Mouse (Mus musculus): Measurements from ENCODE around the gene Rbfox1.

Gene Rbfox1

DNA sequence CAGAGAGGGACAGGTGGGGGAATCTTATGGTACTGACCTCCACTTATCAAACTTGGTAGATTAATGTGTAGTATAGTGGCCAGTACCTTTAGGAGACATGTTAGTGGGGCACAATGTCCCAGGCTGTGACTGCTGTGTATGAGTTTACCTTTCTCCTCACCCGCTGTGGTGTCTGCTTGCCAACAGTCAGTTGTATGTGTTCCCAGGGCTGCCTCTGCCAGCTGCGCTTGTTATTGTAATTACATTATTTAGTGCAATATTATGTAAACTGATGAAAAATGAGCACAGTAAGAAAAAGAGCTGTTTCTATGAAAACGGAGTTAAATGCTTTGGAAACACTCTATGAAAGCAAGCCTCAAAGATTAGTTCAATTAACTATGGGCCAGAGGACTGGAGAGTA lies 928.7 kb downstream of the Rbfox1 start:
- no peak for DNase-seq (ENCODE audit: low read depth, low spot score)

- no peak for DNase-seq (ENCODE audit: low read depth, low spot score)
Observed at GRCm38 (mm10) chr16:6821741-6822140, 936.6 kb downstream of the Rbfox1 start.

GRCm38 (mm10) chr16:6829892-6830524 lies 944.9 kb downstream of the Rbfox1 start:
- no peak for DNase-seq (ENCODE audit: low read depth, low spot score)

DNA sequence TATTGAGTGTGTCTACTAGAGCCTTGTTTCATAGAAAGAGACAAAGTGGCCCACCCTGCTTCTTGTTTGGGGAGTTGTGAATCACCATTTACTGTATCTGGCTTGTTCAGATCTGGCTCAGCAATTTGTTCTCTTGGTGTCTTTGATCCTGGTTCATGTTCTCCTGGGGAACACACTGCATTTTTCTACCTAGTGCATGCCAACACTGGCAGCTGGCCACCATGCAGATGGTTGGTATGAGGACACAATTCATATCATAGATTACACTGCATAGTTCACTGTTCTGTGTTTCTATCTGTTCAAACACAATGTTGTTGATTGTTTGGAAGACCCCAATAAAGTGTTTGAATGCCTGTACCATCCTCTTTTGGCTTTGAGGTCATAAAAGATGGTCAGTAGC lies 948.3 kb downstream of the Rbfox1 start:
- DNase-seq (ENCODE audit: low read depth, low spot score), result no peak

DNA sequence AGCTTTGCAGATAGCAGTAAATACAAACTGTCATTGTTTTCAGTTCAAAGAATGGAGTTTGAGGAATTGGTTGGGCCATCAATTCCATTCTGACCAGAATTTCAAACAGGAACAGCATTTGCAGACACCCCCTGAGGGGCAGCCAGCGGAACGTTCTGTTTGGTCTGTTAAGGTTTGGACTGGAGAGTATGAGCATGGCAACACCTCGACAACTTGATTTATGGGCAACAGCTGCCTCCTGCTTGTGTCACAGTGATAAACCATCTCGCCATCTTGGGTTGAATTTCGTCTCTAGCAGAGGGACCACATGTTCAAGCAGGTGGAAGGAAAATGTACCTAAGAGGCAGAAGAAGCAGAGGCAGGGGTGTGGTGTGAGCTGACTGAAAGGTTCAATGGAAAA lies 949.9 kb downstream of the Rbfox1 start:
- DNase-seq (ENCODE audit: low read depth, low spot score), result no peak

DNA sequence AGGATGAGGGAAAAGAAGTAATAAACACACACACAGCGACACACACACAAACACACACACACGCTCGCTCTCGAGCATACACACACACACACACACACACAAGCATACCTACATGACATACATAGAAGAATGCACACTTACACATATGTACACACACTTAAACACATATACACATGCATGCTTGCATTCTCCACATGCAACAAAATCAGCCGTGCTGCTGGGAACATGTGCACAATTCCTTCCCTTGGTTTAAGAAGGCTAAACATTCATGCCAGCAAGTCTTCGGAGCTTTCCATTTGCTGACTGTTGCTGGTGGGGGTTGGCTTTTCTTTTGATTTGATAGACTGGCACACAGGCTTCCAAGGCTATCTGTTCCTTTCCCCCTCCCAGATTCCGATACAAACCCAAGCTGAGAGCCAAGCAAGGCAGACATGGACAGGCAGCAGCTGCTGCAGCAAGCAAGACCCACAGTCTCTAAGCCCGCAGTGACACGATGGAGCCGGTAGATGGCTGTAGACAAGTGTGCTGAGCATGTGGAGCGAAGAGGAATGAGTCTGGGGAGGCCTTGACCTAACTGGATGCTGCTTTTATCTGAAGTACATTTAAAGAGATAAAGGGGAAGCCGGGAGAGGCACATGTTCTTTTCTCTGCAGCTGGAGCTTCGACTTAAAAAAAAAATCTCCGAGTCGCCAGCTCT lies 954.3 kb downstream of the Rbfox1 start:
- DNase-seq (ENCODE audit: low read depth, low spot score), result peak; percentile 66

GRCm38 (mm10) chr16:6840007-6840406 lies 954.9 kb downstream of the Rbfox1 start:
- DNase-seq (ENCODE audit: low read depth, low spot score), result no peak

DNA sequence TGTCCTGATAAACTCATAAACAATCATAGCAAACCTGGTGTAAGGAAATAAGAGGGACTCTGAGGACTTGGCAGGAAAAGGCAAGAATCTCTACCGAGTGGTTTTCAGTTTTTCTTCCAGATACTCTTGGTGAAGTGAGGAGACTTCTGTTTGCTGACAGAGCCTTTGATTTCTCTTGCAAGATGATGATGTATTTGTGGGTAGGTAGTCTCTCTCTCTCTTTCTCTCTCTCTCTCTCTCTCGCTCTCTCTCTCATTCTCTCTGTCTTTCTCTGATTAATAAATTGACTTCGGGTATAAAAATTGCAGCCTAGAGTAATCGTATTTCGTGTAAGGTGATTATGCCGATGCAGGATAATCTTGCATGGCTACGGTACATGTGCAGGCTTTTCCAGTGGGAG lies 955.3 kb downstream of the Rbfox1 start:
- DNase-seq (ENCODE audit: low read depth, low spot score), result no peak

DNA sequence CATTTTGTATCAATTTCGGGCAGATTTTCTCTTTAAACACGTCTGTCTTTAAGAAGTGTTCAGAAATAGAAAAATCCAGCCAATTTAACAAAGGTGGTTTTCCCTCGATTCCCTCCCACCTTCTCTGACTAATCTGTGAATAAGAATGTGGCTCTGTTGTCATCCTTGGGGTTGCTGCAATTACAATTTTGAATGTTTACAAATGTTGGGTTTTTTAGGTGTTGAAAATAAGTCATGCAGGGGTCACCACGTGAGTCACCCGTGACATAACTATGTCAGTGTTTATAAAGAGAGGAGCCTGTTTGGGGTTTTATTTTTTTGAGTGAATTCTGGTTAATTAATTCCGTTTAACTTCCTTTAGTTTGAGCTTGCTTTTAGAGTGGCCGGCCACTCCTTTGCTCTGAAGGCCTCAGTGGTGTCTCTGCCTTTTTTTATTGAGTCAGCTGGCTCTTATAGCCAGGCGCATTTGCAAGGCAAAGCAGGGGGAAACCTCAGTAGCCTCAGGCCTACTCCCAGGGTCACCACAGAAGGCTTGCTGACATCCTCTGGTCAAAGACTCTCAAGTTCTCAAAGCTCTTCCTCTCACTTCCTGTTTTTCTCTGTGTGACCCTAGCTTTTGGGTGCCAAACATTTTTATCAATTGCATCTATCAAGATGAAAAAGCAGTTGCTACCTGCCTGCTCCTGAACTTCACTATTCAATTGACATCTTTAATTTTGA lies 957.1 kb downstream of the Rbfox1 start:
- peak; percentile 29 for DNase-seq (ENCODE audit: low read depth, low spot score)

- no peak for DNase-seq (ENCODE audit: low read depth, low spot score)
Observed at GRCm38 (mm10) chr16:6844659-6845058, 959.5 kb downstream of the Rbfox1 start.

GRCm38 (mm10) chr16:6851393-6851792 lies 966.2 kb downstream of the Rbfox1 start:
- DNase-seq (ENCODE audit: low read depth, low spot score), result no peak

GRCm38 (mm10) chr16:6853796-6854195 lies 968.6 kb downstream of the Rbfox1 start:
- DNase-seq (ENCODE audit: low read depth, low spot score), result peak; percentile 75

DNA sequence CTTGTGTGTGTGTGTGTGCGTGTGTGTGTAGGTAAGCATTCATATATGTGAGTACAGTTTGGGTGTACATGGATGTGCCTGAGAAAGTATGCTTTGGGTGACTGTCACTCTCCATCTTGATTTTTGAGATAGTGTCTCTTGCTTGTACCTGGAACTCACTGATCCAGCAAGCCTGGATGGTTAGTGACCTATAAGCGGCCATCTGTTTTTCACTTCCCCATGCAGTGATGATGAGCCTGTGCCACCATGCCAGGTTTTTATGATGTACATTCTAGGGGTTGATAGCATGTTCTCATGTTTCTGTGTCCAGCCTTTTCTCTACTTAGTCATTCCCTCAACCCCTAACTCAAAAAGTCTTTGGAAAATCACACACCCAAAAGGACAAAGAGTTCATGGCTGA lies 976.5 kb downstream of the Rbfox1 start:
- DNase-seq (ENCODE audit: low read depth, low spot score), result no peak

DNA sequence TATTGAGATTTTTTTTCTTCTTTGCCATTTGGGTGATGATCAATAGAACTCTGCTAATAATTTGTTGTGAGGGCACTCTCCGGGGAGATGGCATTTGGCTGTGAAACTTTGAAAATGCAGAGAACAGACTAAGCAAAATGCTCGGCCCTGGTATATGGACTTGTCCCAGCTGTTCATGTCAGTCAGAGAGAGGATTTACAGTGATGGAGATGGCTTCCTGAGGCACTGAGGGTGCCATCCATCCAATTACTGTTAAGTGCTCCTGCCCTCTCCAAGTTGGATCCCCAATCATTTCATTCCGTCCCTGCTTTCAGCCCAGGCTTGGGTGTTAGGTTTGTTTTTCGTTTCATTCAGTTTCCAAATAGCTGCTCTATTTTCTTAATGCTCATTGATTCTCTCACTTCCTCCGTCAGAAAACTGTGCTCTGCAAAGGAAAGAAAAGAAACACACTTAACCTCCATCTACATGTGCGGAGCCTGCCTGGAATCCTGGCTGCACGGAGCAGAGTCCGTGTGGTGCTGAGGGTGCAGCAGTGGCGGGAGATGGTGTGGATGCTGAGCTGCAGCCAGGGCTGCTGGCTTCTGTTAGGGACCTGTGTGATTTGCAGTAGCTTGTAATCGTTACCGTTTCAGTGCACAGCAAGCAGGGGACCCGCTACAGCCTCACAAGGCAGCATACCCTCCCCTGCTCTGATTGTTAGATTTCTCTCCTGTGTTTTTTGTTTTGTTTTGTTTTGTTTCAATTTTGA lies 997.7 kb downstream of the Rbfox1 start:
- DNase-seq (ENCODE audit: low read depth, low spot score), result no peak

GRCm38 (mm10) chr16:6883798-6884197 lies 998.6 kb downstream of the Rbfox1 start:
- no peak for DNase-seq (ENCODE audit: low read depth, low spot score)

- DNase-seq (ENCODE audit: low read depth, low spot score), result peak; percentile 3
Observed at GRCm38 (mm10) chr16:6885617-6886016, 1000.5 kb downstream of the Rbfox1 start.

DNA sequence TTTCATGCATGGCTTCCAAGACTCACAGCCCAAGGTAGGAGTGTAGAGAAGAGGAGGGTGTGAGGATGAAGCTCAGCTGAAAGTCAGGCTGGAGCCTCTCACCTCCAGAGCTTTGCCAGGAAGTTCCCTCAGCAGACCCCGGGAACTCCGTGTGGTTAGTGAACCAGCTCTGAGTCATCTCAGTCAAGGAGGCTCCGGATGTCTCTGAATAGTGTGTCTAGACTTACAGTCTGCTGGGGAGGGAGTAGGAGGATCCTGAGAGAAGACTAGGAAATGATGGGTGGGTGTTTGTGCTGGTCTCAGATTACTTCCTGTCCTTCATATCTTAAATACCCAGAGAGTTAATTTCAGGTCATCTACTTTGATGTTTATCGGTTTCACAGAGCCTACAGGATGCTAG lies 1004.1 kb downstream of the Rbfox1 start:
- no peak for DNase-seq (ENCODE audit: low read depth, low spot score)

GRCm38 (mm10) chr16:6897734-6898133 lies 1012.6 kb downstream of the Rbfox1 start:
- no peak for DNase-seq (ENCODE audit: low read depth, low spot score)

DNA sequence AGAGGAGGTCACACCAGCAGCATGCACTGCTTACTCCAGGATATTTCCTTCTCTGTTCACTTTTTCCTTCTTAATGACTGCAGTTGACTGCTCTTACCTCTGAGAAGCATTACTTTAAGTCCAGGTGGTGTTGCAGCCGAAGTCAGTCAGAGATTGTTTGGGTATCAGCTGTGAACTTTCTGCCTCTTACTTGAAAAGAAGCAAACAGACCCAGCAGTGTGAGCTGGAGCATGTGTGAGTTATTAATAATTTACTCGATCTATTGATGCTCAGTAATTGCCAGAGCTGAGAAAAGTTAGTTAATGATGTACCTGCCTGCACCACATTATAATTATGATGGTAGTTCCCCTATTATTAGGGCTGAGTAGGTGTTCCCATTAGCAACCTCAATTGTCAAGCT lies 1014.9 kb downstream of the Rbfox1 start:
- DNase-seq (ENCODE audit: low read depth, low spot score), result no peak

GRCm38 (mm10) chr16:6904984-6905383 lies 1019.8 kb downstream of the Rbfox1 start:
- DNase-seq (ENCODE audit: low read depth, low spot score), result no peak

DNA sequence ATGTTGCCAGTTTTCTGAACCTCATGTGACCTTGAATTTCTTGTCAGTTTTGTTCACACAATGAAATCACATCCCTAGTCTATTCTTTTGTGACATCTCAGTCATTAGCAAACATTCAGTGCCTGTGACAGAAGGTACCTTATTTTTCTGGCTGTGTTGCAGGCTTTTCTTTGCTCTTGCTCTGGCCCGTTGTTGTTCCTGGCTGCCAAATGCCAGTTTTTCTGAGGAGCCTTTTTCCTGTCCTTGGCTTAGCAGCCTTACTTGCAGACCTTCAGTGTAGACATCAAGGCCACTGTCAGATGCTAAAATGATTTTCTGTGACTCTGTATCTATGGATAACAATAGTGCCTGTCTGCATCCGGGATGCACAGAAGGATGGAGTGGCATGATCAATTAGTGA lies 1020.8 kb downstream of the Rbfox1 start:
- no peak for DNase-seq (ENCODE audit: low read depth, low spot score)

GRCm38 (mm10) chr16:6907550-6907949 lies 1022.4 kb downstream of the Rbfox1 start:
- DNase-seq (ENCODE audit: low read depth, low spot score), result no peak
